Mouse (Mus musculus): ENCODE measurements around the gene Tulp2. TPM values are rescaled to one million over a fixed set of nuclear protein-coding genes. Genes with fewer than 3 reads are reported as not detected.
"Not testable (repeated sequence)": the region's sequence is repeated elsewhere in the genome, so short reads cannot be mapped to it uniquely, and the experiment has no call there.

The Tulp2 gene
- polyA plus RNA-seq, 1 experiment from 2014 or later, result 1.7 TPM

- Histone ChIP-seq H3K9ac (replicated peaks; ENCODE audit: low read depth, low read length) (no peak overlapping the region), H3K4me3 (ENCODE audit: low read depth, low read length) (no peak overlapping the region), H3K4me1 (ENCODE audit: control insufficient read depth, insufficient read depth, low read length) (peaks cover 29% of the 10 kb centered on the region), H3K9me3 (ENCODE audit: control insufficient read depth, low read depth, low read length) (no peaks in the 10 kb centered on the region), H3K27me3 (ENCODE audit: control insufficient read depth, insufficient read depth, low read length) (no peaks in the 10 kb centered on the region), H3K36me3 (ENCODE audit: control insufficient read depth, insufficient read depth, low read length) (peaks cover 31% of the 10 kb centered on the region), H3K4me2 (replicated peaks; ENCODE audit: low read depth, low read length) (peak overlapping the region; percentile 80), H3K27ac (ENCODE audit: low read length) (peak overlapping the region; percentile 10; the same call in 1 of the 2 replicates)
- 44% methylated on average over 9 of the region's 9 CpGs for WGBS
- ATAC-seq (ENCODE audit: insufficient number of reproducible peaks, insufficient read depth, low FRiP score, low read depth), result no peak
Measured at GRCm38 (mm10) chr7:45456721-45457203, 24.9 kb upstream of the Tulp2 start.

- peaks cover 29% of the 10 kb centered on the region for H3K4me1 ChIP-seq (ENCODE audit: control insufficient read depth, insufficient read depth, low read length)
- peak overlapping the region; percentile 81 for H3K4me3 ChIP-seq (ENCODE audit: low read depth, low read length)
- H3K9ac ChIP-seq (replicated peaks; ENCODE audit: low read depth, low read length), result no peak overlapping the region; the same call in 1 of the 2 replicates
- ATAC-seq (ENCODE audit: insufficient number of reproducible peaks, insufficient read depth, low FRiP score, low read depth), result no peak
- H3K27me3 ChIP-seq (ENCODE audit: control insufficient read depth, insufficient read depth, low read length), result no peaks in the 10 kb centered on the region
- H3K4me2 ChIP-seq (replicated peaks; ENCODE audit: low read depth, low read length), result peak overlapping the region; percentile 80
- 47% methylated on average over 10 of the region's 10 CpGs for WGBS
- H3K9me3 ChIP-seq (ENCODE audit: control insufficient read depth, low read depth, low read length), result no peaks in the 10 kb centered on the region
- H3K27ac ChIP-seq (ENCODE audit: low read length), result no peak overlapping the region; the same call in 1 of the 2 replicates
- peaks cover 27% of the 10 kb centered on the region for H3K36me3 ChIP-seq (ENCODE audit: control insufficient read depth, insufficient read depth, low read length)
Measured at GRCm38 (mm10) chr7:45457204-45458060, 24.2 kb upstream of the Tulp2 start.

DNA sequence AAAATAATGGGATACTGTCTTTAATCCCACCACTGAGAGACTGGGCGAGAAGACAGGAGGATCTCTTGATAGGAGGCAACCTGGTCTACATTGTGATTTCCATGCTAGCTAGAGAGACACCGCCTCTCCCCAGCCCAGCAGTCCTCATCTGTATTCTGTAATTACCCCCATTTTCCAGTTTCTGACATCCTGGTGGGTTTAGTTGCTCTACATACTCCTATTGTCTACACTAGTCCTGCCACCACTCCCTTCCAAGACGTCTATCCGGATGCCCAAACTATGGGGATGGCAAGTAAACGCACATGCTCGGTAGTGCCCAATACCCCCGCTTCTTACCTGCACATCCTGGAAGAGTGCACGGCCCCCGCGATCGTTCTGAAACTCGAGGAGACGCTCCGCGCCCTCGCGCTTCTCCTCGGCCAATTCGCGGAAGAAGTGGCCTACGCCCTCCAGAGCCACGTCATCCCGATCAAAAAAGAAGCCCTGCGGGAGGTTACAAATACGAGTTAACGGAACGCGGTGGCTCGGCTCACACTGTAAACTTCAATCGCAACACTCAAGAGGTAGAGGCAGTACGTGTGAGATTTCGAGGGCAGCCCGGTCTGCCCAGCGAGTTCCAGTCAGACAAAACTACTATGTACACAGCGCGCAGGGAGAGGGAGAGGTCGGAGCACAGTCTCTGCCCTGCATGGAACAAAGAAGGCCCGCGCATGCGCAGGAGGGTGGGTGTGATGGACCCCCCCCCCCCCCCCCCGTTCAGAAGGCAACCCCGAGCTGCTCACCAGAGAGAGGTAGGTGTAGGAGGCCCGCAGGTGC lies 22.7 kb upstream of the Tulp2 start:
- Histone ChIP-seq H3K27ac (ENCODE audit: low read length) (peak overlapping the region; percentile 91), H3K4me3 (ENCODE audit: low read depth, low read length) (peak overlapping the region; percentile 81), H3K9me3 (ENCODE audit: control insufficient read depth, low read depth, low read length) (no peaks in the 10 kb centered on the region), H3K36me3 (ENCODE audit: control insufficient read depth, insufficient read depth, low read length) (peaks cover 29% of the 10 kb centered on the region), H3K4me2 (replicated peaks; ENCODE audit: low read depth, low read length) (peak overlapping the region; percentile 80), H3K9ac (replicated peaks; ENCODE audit: low read depth, low read length) (peak overlapping the region; percentile 79), H3K27me3 (ENCODE audit: control insufficient read depth, insufficient read depth, low read length) (no peaks in the 10 kb centered on the region), H3K4me1 (ENCODE audit: control insufficient read depth, insufficient read depth, low read length) (peaks cover 29% of the 10 kb centered on the region)
- WGBS, result 1% methylated on average over 40 of the region's 43 CpGs
- peak; percentile 61 for ATAC-seq (ENCODE audit: insufficient number of reproducible peaks, insufficient read depth, low FRiP score, low read depth)

GRCm38 (mm10) chr7:45459564-45460140 lies 22.0 kb upstream of the Tulp2 start, which contains the start of gene Ftl1:
Gene Ftl1, minus strand, starts transcription at chr7:45459884.
- Histone ChIP-seq H3K36me3 (ENCODE audit: control insufficient read depth, insufficient read depth, low read length) (peaks cover 27% of the 10 kb centered on the region), H3K4me2 (replicated peaks; ENCODE audit: low read depth, low read length) (peak within 1 kb of the TSS; percentile 80), H3K4me1 (ENCODE audit: control insufficient read depth, insufficient read depth, low read length) (peaks cover 29% of the 10 kb centered on the region), H3K9ac (replicated peaks; ENCODE audit: low read depth, low read length) (peak within 1 kb of the TSS; percentile 79), H3K4me3 (ENCODE audit: low read depth, low read length) (peak within 1 kb of the TSS; percentile 81), H3K27ac (ENCODE audit: low read length) (peak within 1 kb of the TSS; percentile 91)
- 0% methylated on average over 24 of the region's 37 CpGs for WGBS
- H3K9me3 ChIP-seq (ENCODE audit: control insufficient read depth, low read depth, low read length); H3K27me3 ChIP-seq (ENCODE audit: control insufficient read depth, insufficient read depth, low read length): not testable (repeated sequence)
- ATAC-seq (ENCODE audit: insufficient number of reproducible peaks, insufficient read depth, low FRiP score, low read depth), result peak; percentile 96

- no peaks in the 10 kb centered on the region for H3K27me3 ChIP-seq (ENCODE audit: control insufficient read depth, insufficient read depth, low read length)
- H3K36me3 ChIP-seq (ENCODE audit: control insufficient read depth, insufficient read depth, low read length), result peaks cover 27% of the 10 kb centered on the region
- H3K4me2 ChIP-seq (replicated peaks; ENCODE audit: low read depth, low read length), result peak overlapping the region; percentile 41
- ATAC-seq (ENCODE audit: insufficient number of reproducible peaks, insufficient read depth, low FRiP score, low read depth), result no peak
- H3K27ac ChIP-seq (ENCODE audit: low read length), result peak overlapping the region; percentile 75
- no peak overlapping the region; the same call in 1 of the 2 replicates for H3K9ac ChIP-seq (replicated peaks; ENCODE audit: low read depth, low read length)
- H3K4me1 ChIP-seq (ENCODE audit: control insufficient read depth, insufficient read depth, low read length), result peaks cover 29% of the 10 kb centered on the region
- peak overlapping the region; percentile 81 for H3K4me3 ChIP-seq (ENCODE audit: low read depth, low read length)
- 70% methylated on average over 7 of the region's 7 CpGs for WGBS
- no peaks in the 10 kb centered on the region for H3K9me3 ChIP-seq (ENCODE audit: control insufficient read depth, low read depth, low read length)
Measured at GRCm38 (mm10) chr7:45460377-45460776, 21.3 kb upstream of the Tulp2 start.

GRCm38 (mm10) chr7:45460860-45461314 lies 20.8 kb upstream of the Tulp2 start:
- Histone ChIP-seq H3K4me3 (ENCODE audit: low read depth, low read length) (no peak overlapping the region), H3K4me2 (replicated peaks; ENCODE audit: low read depth, low read length) (peak overlapping the region; percentile 41), H3K9ac (replicated peaks; ENCODE audit: low read depth, low read length) (no peak overlapping the region; the same call in 1 of the 2 replicates), H3K4me1 (ENCODE audit: control insufficient read depth, insufficient read depth, low read length) (peaks cover 31% of the 10 kb centered on the region), H3K9me3 (ENCODE audit: control insufficient read depth, low read depth, low read length) (no peaks in the 10 kb centered on the region), H3K27me3 (ENCODE audit: control insufficient read depth, insufficient read depth, low read length) (no peaks in the 10 kb centered on the region), H3K36me3 (ENCODE audit: control insufficient read depth, insufficient read depth, low read length) (peaks cover 27% of the 10 kb centered on the region), H3K27ac (ENCODE audit: low read length) (peak overlapping the region; percentile 75)
- WGBS, result 7% methylated on average over 13 of the region's 13 CpGs
- ATAC-seq (ENCODE audit: insufficient number of reproducible peaks, insufficient read depth, low FRiP score, low read depth), result peak; percentile 34

DNA sequence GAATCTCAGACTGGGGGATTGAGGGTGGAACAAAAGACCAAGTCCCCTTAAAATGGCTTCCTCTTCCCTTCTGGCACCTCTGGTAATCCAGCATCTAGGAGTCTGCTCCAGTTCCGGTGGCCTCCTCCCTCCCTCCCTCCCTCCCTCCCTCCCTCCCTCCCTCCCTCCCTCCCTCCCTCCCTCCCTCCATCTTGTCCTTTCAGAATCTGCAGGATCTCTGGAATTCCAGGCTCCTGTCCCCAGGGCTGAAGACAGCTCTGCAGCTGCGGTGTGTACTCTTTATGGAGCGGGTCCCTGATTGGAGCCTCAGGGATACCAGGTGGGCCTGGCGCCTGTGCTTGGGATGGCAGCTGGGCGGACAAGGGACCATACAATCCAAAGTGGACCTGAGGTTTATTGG lies 20.4 kb upstream of the Tulp2 start:
- Histone ChIP-seq H3K4me2 (replicated peaks; ENCODE audit: low read depth, low read length) (peak overlapping the region; percentile 41; the same call in 1 of the 2 replicates), H3K27me3 (ENCODE audit: control insufficient read depth, insufficient read depth, low read length) (no peaks in the 10 kb centered on the region), H3K4me1 (ENCODE audit: control insufficient read depth, insufficient read depth, low read length) (peaks cover 35% of the 10 kb centered on the region), H3K4me3 (ENCODE audit: low read depth, low read length) (no peak overlapping the region), H3K27ac (ENCODE audit: low read length) (peak overlapping the region; percentile 75), H3K36me3 (ENCODE audit: control insufficient read depth, insufficient read depth, low read length) (peaks cover 27% of the 10 kb centered on the region), H3K9ac (replicated peaks; ENCODE audit: low read depth, low read length) (no peak overlapping the region), H3K9me3 (ENCODE audit: control insufficient read depth, low read depth, low read length) (no peaks in the 10 kb centered on the region)
- 44% methylated on average over 4 of the region's 5 CpGs for WGBS
- no peak for ATAC-seq (ENCODE audit: insufficient number of reproducible peaks, insufficient read depth, low FRiP score, low read depth)

- peak overlapping the region; percentile 75; the same call in 1 of the 2 replicates for H3K27ac ChIP-seq (ENCODE audit: low read length)
- H3K27me3 ChIP-seq (ENCODE audit: control insufficient read depth, insufficient read depth, low read length), result no peaks in the 10 kb centered on the region
- H3K36me3 ChIP-seq (ENCODE audit: control insufficient read depth, insufficient read depth, low read length), result peaks cover 27% of the 10 kb centered on the region
- H3K9me3 ChIP-seq (ENCODE audit: control insufficient read depth, low read depth, low read length), result no peaks in the 10 kb centered on the region
- ATAC-seq (ENCODE audit: insufficient number of reproducible peaks, insufficient read depth, low FRiP score, low read depth), result no peak
- no peak overlapping the region for H3K4me3 ChIP-seq (ENCODE audit: low read depth, low read length)
- no peak overlapping the region for H3K9ac ChIP-seq (replicated peaks; ENCODE audit: low read depth, low read length)
- H3K4me2 ChIP-seq (replicated peaks; ENCODE audit: low read depth, low read length), result no peak overlapping the region
- WGBS, result 84% methylated on average over 4 of the region's 4 CpGs
- H3K4me1 ChIP-seq (ENCODE audit: control insufficient read depth, insufficient read depth, low read length), result peaks cover 34% of the 10 kb centered on the region
Measured at GRCm38 (mm10) chr7:45461781-45462180, 19.9 kb upstream of the Tulp2 start.
